Mouse (Mus musculus): ENCODE results near the gene Cwh43. TPM values are rescaled to one million over a fixed set of nuclear protein-coding genes. Genes with fewer than 3 reads are reported as not detected.

The Cwh43 gene
- polyA plus RNA-seq, 1 experiment from 2014 or later, result 0.08 TPM

- H3K4me1 ChIP-seq, result peaks cover 15% of the 10 kb centered on the region
- H3K9ac ChIP-seq, result peak overlapping the region; percentile 83
- ATAC-seq (ENCODE audit: low FRiP score), result peak; percentile 96
- no peaks in the 10 kb centered on the region for H3K27me3 ChIP-seq
- H3K9me3 ChIP-seq, result no peaks in the 10 kb centered on the region
- WGBS, result under 1% methylated on average over 37 of the region's 37 CpGs
- peak overlapping the region; percentile 93 for H3K4me2 ChIP-seq
- peak overlapping the region; percentile 71 for H3K4me3 ChIP-seq (replicated peaks)
- H3K27ac ChIP-seq, result peak overlapping the region; percentile 96
- H3K36me3 ChIP-seq (replicated peaks), result no peaks in the 10 kb centered on the region
These were observed 84.8 kb downstream of the Cwh43 start for GRCm38 (mm10) chr5:73490596-73491073.

GRCm38 (mm10) chr5:73491074-73491836 is 85.4 kb downstream of the Cwh43 start:
- H3K9me3 ChIP-seq, result no peaks in the 10 kb centered on the region
- peak overlapping the region; percentile 96 for H3K27ac ChIP-seq
- H3K36me3 ChIP-seq (replicated peaks), result no peaks in the 10 kb centered on the region
- no peaks in the 10 kb centered on the region for H3K27me3 ChIP-seq
- H3K4me1 ChIP-seq, result peaks cover 19% of the 10 kb centered on the region
- ATAC-seq (ENCODE audit: low FRiP score), result peak; percentile 58
- WGBS, result under 1% methylated on average over 56 of the region's 70 CpGs
- peak overlapping the region; percentile 83 for H3K9ac ChIP-seq
- peak overlapping the region; percentile 71 for H3K4me3 ChIP-seq (replicated peaks)
- H3K4me2 ChIP-seq, result peak overlapping the region; percentile 93

GRCm38 (mm10) chr5:73491837-73492720 is 86.2 kb downstream of the Cwh43 start:
- peak; percentile 75 for ATAC-seq (ENCODE audit: low FRiP score)
- H3K36me3 ChIP-seq (replicated peaks), result no peaks in the 10 kb centered on the region
- peak overlapping the region; percentile 93 for H3K4me2 ChIP-seq
- H3K27ac ChIP-seq, result peak overlapping the region; percentile 96
- H3K9me3 ChIP-seq, result no peaks in the 10 kb centered on the region
- H3K4me1 ChIP-seq, result peaks cover 19% of the 10 kb centered on the region
- H3K4me3 ChIP-seq (replicated peaks), result peak overlapping the region; percentile 71
- H3K27me3 ChIP-seq, result no peaks in the 10 kb centered on the region
- H3K9ac ChIP-seq, result peak overlapping the region; percentile 83
- under 1% methylated on average over 57 of the region's 59 CpGs for WGBS

- H3K4me1 ChIP-seq, result peaks cover 17% of the 10 kb centered on the region
- H3K27ac ChIP-seq, result no peak overlapping the region
- ATAC-seq (ENCODE audit: low FRiP score), result no peak
- WGBS, result 85% methylated on average over 3 of the region's 3 CpGs
- H3K36me3 ChIP-seq (replicated peaks), result no peaks in the 10 kb centered on the region
- H3K4me2 ChIP-seq, result no peak overlapping the region
- H3K9ac ChIP-seq, result no peak overlapping the region
- no peak overlapping the region for H3K4me3 ChIP-seq (replicated peaks)
- no peaks in the 10 kb centered on the region for H3K9me3 ChIP-seq
- H3K27me3 ChIP-seq, result no peaks in the 10 kb centered on the region
These were observed 91.5 kb downstream of the Cwh43 start for GRCm38 (mm10) chr5:73497401-73497800.

DNA sequence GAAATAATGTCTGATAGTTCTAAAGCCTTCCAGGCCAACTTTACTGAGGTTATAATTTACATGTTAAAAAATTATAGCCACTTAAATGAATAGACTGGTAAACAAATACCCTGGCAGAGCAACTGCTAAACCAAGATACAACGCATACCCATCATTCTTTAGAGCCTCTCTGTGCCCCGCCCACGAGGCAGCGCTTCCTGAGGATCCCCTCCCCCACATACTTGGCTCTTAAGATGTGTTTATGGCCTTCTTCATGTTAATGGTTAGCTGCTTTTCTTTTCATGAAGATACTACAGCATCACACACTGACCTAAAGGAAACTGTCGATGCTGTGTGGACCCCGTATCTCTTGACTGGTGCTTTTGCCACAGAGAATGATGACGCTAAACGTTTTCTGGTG is 92.7 kb downstream of the Cwh43 start:
- H3K4me1 ChIP-seq, result peaks cover 17% of the 10 kb centered on the region; the same call in 1 of the 2 replicates
- H3K4me2 ChIP-seq, result no peak overlapping the region
- no peaks in the 10 kb centered on the region for H3K27me3 ChIP-seq
- no peak overlapping the region for H3K27ac ChIP-seq
- H3K9me3 ChIP-seq, result no peaks in the 10 kb centered on the region
- H3K36me3 ChIP-seq (replicated peaks), result no peaks in the 10 kb centered on the region
- no peak overlapping the region for H3K4me3 ChIP-seq (replicated peaks)
- ATAC-seq (ENCODE audit: low FRiP score), result no peak
- no peak overlapping the region for H3K9ac ChIP-seq
- WGBS, result 93% methylated on average over 8 of the region's 8 CpGs

- Histone ChIP-seq H3K36me3 (replicated peaks) (no peaks in the 10 kb centered on the region), H3K9me3 (no peaks in the 10 kb centered on the region), H3K4me2 (no peak overlapping the region), H3K4me3 (replicated peaks) (no peak overlapping the region), H3K27ac (no peak overlapping the region), H3K4me1 (peaks cover 25% of the 10 kb centered on the region), H3K9ac (no peak overlapping the region), H3K27me3 (no peaks in the 10 kb centered on the region)
- 92% methylated on average over 7 of the region's 7 CpGs for WGBS
- ATAC-seq (ENCODE audit: low FRiP score), result no peak
These were observed 95.1 kb downstream of the Cwh43 start for GRCm38 (mm10) chr5:73500867-73501440.

- 89% methylated on average over 9 of the region's 9 CpGs for WGBS
- Histone ChIP-seq H3K4me2 (no peak overlapping the region), H3K9ac (no peak overlapping the region), H3K4me1 (peaks cover 22% of the 10 kb centered on the region), H3K4me3 (replicated peaks) (no peak overlapping the region), H3K27ac (no peak overlapping the region), H3K27me3 (no peaks in the 10 kb centered on the region), H3K9me3 (no peaks in the 10 kb centered on the region), H3K36me3 (replicated peaks) (no peaks in the 10 kb centered on the region)
- ATAC-seq (ENCODE audit: low FRiP score), result no peak
These were observed 96.5 kb downstream of the Cwh43 start for GRCm38 (mm10) chr5:73502422-73502821.

Other genes starting within 250 kb of the Cwh43 start
- gene Fryl, start 149.5 kb upstream of the Cwh43 start, polyA plus RNA-seq (2016; fragmentation: Nextera tagmentation; extraction: Ambion mirVana), result 49.7 and 53.4 TPM in 2 replicates
- gene Ociad1, start 113.3 kb upstream of the Cwh43 start, polyA plus RNA-seq (2016; fragmentation: Nextera tagmentation; extraction: Ambion mirVana), result 182 and 191 TPM in 2 replicates
- 11.9 and 12.1 TPM in 2 replicates for gene Ociad2, start 65.0 kb upstream of the Cwh43 start, polyA plus RNA-seq (2016; fragmentation: Nextera tagmentation; extraction: Ambion mirVana)
- 59.4 and 60.9 TPM in 2 replicates for gene Dcun1d4, start 74.9 kb downstream of the Cwh43 start, polyA plus RNA-seq (2016; fragmentation: Nextera tagmentation; extraction: Ambion mirVana)
- gene Lrrc66, start 226.5 kb downstream of the Cwh43 start, polyA plus RNA-seq (2016; fragmentation: Nextera tagmentation; extraction: Ambion mirVana), result not detected in 2 replicates
- 19.2 and 22.1 TPM in 2 replicates for gene Sgcb, start 241.7 kb downstream of the Cwh43 start, polyA plus RNA-seq (2016; fragmentation: Nextera tagmentation; extraction: Ambion mirVana)
- gene Spata18, start 245.3 kb downstream of the Cwh43 start, polyA plus RNA-seq (2016; fragmentation: Nextera tagmentation; extraction: Ambion mirVana), result 0.13 TPM in 1 of 2 replicates, not detected in the other

All from forebrain, embryonic 12.5 days (tissue).